Mouse (Mus musculus): ENCODE data around the gene Fgd6. TPM values are rescaled to one million over a fixed set of nuclear protein-coding genes. Genes with fewer than 3 reads are reported as not detected.

The Fgd6 gene
- polyA plus RNA-seq, 1 experiment from 2014 or later = 3.0 TPM

DNA sequence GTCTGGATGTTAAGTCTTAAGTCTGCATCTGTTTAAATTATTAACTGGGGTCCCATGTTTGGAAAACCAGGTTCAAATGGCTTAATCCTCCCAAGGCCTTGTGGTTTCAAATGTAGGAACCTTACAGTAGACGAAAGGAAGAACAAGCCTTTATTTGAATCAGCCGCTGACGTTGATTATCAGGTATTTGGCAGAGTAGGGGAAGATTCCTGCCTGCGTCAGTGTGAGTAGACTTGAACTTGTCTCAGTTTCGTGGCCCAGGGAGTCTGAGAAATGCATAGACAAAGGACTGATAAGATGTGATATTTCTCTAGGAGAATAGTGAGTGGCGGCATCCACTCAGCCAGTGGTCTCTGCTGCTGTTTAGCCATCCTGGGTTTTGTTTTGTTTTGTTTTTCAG is 73.0 kb downstream of the Fgd6 start:
- Histone ChIP-seq H3K4me3 (no peak overlapping the region), H3K9ac (no peak overlapping the region), H3K4me1 (replicated peaks) (no peaks in the 10 kb centered on the region), H3K27ac (no peak overlapping the region), H3K4me2 (no peak overlapping the region), H3K9me3 (no peaks in the 10 kb centered on the region), H3K36me3 (peaks cover 11% of the 10 kb centered on the region), H3K27me3 (no peaks in the 10 kb centered on the region)
- ATAC-seq (ENCODE audit: low FRiP score) = no peak
- WGBS = 90% methylated on average over 6 of the region's 6 CpGs

DNA sequence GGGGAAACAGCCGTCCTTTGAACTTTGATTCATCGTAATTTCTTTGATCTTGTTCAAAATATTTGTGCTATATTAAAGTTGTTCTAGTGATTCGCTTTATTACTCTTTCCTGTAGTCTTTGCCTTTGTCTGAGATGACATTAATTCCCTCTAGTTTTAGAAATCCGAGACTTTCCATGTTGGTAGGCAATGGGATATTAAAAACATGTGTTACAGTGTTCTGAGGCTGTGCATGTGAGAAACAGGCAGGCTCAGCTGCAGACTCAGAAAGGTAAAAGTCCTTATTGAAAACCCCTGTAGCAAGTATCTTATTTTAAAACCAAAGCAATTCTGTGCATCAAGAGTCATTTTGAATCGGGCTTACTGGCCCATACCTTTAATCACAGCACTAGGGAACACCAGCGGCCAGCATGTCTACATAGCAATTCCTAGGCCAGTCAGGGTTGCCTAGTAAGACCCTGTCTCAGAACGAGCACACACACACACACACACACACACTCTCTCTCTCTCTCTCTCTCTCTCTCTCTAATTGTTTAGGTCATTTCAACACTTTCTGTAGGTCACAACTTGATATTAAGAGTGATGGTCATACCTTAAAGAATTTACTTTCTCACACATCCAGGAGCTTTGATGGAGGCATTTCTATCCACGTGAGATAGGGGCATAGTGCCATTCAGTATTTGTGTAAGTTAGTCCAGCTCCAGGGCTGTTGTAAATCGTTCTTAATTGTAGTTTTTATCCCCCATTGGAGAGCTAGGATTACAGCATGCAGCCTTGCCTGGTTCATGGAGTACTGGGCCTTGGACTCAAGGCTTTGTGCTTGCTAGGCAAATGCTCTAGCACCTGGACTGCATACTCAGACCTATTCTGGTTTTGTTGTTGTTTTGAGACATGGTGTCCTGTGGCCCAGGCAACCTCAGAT is 75.3 kb downstream of the Fgd6 start:
- Histone ChIP-seq H3K4me3 (no peak overlapping the region), H3K4me1 (replicated peaks) (peaks cover 3% of the 10 kb centered on the region; the same call in 1 of the 2 replicates), H3K4me2 (no peak overlapping the region), H3K9ac (no peak overlapping the region), H3K27ac (no peak overlapping the region), H3K27me3 (no peaks in the 10 kb centered on the region), H3K36me3 (peaks cover 2% of the 10 kb centered on the region; the same call in 1 of the 2 replicates), H3K9me3 (no peaks in the 10 kb centered on the region)
- no peak for ATAC-seq (ENCODE audit: low FRiP score)
- WGBS = 85% methylated on average over 9 of the region's 9 CpGs

DNA sequence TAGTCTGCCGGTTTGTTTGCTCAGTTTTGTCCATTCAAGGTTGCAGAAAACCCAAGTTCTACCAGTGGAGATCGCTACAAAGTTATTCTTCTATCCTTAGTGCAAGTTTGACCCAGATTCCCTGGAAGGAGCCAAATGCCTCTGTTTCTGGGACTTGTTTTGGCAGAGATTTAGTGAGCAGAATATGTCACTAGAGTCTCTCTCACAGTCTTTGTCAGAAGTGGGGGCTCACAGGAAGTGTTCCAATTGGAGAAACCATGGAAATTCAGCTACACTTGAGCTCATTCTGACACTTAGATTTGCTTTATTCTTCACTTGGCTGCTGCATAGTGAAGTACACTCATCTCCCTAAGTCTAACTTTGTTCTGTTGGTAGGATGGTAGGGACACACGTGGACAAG is 76.4 kb downstream of the Fgd6 start:
- Histone ChIP-seq H3K9ac (no peak overlapping the region), H3K36me3 (no peaks in the 10 kb centered on the region), H3K4me2 (no peak overlapping the region), H3K27ac (no peak overlapping the region), H3K9me3 (no peaks in the 10 kb centered on the region), H3K27me3 (no peaks in the 10 kb centered on the region), H3K4me3 (no peak overlapping the region), H3K4me1 (replicated peaks) (peaks cover 4% of the 10 kb centered on the region; the same call in 1 of the 2 replicates)
- no peak for ATAC-seq (ENCODE audit: low FRiP score)
- WGBS = 86% methylated on average over 3 of the region's 3 CpGs

DNA sequence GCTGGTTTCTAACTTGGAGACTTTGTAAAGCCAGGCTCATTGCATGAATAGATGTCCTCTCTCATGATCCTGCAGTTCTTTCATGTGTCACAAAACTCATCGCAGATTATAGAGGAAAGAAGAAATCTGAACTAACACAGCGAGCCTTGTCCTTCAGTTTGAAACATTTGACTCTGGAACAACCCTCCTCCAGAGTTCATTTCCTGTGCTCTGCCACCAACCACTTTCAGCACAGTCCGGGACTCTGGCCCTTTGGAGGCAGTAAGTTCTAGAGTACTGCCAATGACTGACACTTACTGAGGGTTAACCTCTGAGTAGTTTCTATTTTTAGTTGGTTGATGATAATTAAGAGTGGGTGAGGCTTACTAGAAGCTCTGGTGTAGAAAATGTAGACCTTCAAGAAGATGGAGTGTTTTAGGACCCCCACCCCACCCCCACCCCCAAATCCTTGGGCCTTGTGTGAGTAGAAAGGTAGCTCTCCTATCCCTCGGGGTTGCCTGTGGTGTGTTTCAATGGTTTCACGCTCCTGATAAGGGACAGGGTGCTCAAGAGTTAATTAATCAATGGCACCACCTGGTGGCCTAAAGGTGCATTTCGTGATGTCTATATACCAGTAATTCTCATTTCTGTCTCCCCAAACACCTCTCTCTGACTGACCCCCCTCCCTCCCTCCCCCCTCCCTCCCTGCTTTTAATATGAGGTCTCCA is 80.2 kb downstream of the Fgd6 start:
- Histone ChIP-seq H3K9ac (no peak overlapping the region), H3K27me3 (no peaks in the 10 kb centered on the region), H3K4me2 (no peak overlapping the region), H3K4me1 (replicated peaks) (peaks cover 4% of the 10 kb centered on the region; the same call in 1 of the 2 replicates), H3K36me3 (peaks cover 3% of the 10 kb centered on the region; the same call in 1 of the 2 replicates), H3K4me3 (no peak overlapping the region), H3K9me3 (no peaks in the 10 kb centered on the region), H3K27ac (no peak overlapping the region)
- WGBS = 39% methylated on average over 6 of the region's 6 CpGs
- ATAC-seq (ENCODE audit: low FRiP score) = peak; percentile 83

DNA sequence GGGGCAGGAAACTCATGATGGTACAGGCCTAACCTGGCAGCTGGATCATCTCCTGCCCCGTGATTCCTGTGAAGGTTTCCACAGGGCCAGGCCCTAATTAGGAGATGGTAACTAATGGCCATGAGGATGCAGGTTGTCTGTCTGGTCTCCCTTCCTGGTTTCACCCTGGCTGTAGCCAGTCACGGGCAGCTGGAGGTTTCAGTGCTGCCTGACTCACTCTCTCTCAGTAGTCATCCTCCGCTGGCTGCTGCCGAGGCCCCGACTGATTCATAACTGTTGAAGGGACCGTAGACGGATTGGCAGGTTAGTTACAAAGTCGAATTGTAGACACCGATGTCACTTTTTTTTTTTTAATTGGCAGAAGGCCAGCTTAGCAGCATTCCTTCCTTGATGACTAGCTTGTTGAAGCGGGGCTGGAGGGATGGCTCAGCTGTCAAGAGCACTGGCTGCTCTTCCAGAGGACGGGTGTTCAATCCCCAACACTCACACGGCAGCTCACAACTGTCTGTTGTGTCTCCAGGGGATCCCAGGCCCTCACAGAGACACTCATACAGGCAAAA is 81.1 kb downstream of the Fgd6 start:
- H3K27me3 ChIP-seq = no peaks in the 10 kb centered on the region
- peaks cover 4% of the 10 kb centered on the region; the same call in 1 of the 2 replicates for H3K4me1 ChIP-seq (replicated peaks)
- H3K9ac ChIP-seq = no peak overlapping the region
- WGBS = 77% methylated on average over 12 of the region's 12 CpGs
- H3K4me2 ChIP-seq = no peak overlapping the region
- H3K36me3 ChIP-seq = peaks cover 5% of the 10 kb centered on the region; the same call in 1 of the 2 replicates
- H3K27ac ChIP-seq = no peak overlapping the region
- no peaks in the 10 kb centered on the region for H3K9me3 ChIP-seq
- H3K4me3 ChIP-seq = no peak overlapping the region
- peak; percentile 32; the same call in 1 of the 2 replicates for ATAC-seq (ENCODE audit: low FRiP score)

DNA sequence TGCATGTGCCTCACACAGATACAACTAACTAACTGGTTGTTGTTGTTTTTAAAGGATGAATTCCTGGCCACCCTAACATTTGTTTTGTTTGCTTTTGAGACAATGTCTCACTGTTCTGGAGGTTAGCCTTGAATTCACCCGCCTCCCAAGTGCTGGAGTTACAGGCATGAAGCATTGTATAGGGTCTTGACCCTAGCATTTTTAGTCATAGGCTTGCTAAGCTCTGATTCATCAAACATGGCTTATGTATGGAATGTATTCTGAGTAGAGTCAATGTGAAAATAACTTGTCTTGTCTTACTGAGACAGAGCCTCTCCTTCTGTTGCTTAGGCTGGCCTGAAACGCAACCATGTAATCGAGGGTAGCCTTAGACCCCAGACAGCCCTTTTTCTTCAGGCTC is 82.1 kb downstream of the Fgd6 start:
- H3K4me3 ChIP-seq = no peak overlapping the region
- no peaks in the 10 kb centered on the region for H3K9me3 ChIP-seq
- H3K27me3 ChIP-seq = no peaks in the 10 kb centered on the region
- H3K9ac ChIP-seq = no peak overlapping the region
- no peak for ATAC-seq (ENCODE audit: low FRiP score)
- H3K4me1 ChIP-seq (replicated peaks) = peaks cover 4% of the 10 kb centered on the region; the same call in 1 of the 2 replicates
- H3K36me3 ChIP-seq = peaks cover 5% of the 10 kb centered on the region; the same call in 1 of the 2 replicates
- no peak overlapping the region for H3K4me2 ChIP-seq
- WGBS = 89% methylated on average over 3 of the region's 3 CpGs
- H3K27ac ChIP-seq = no peak overlapping the region

DNA sequence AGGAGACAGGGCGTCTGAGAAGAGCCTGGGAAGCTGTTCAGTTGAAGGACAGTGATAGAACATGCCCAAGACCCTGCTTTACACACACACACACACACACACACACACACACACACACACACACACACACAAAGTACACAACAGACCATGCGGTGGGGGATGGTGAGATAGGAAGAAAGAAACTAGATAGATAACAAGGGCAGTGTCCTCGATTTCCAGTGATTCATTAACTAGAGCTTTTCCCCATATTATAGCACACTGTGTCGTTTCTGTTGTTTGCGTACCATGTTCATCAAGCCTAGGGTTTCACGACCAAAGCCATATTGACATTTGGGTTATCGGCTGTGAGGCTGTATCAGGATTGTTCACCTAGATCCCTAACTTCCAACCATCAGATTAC is 83.2 kb downstream of the Fgd6 start:
- Histone ChIP-seq H3K27ac (no peak overlapping the region), H3K9me3 (no peaks in the 10 kb centered on the region), H3K27me3 (no peaks in the 10 kb centered on the region), H3K9ac (no peak overlapping the region), H3K4me3 (no peak overlapping the region), H3K36me3 (peaks cover 10% of the 10 kb centered on the region), H3K4me1 (replicated peaks) (peaks cover 4% of the 10 kb centered on the region; the same call in 1 of the 2 replicates), H3K4me2 (no peak overlapping the region)
- no peak for ATAC-seq (ENCODE audit: low FRiP score)
- 96% methylated on average over 7 of the region's 7 CpGs for WGBS

DNA sequence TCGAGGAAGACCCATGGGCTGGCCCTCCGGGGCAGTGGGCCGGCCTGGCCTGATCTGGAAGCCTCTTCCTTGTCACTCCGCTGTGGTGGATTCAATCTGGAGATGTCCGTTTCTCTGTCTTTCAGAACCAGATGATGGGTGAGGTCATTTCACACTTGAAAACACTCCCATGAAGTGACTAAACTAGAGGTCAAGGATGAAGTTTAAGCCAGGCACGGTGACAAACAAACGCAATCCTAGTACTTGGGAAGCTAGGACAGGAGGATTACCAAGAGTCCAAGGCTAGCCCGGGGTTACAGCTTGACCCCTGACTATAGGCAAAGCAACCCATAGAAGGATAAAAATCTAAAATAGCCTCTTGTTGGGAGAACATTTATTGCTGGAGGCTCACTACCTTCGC is 84.9 kb downstream of the Fgd6 start:
- ATAC-seq (ENCODE audit: low FRiP score) = no peak
- Histone ChIP-seq H3K4me2 (no peak overlapping the region), H3K27me3 (no peaks in the 10 kb centered on the region), H3K4me3 (no peak overlapping the region), H3K9ac (no peak overlapping the region), H3K36me3 (peaks cover 10% of the 10 kb centered on the region), H3K9me3 (no peaks in the 10 kb centered on the region), H3K4me1 (replicated peaks) (peaks cover 4% of the 10 kb centered on the region; the same call in 1 of the 2 replicates), H3K27ac (no peak overlapping the region)
- WGBS = 90% methylated on average over 9 of the region's 9 CpGs

DNA sequence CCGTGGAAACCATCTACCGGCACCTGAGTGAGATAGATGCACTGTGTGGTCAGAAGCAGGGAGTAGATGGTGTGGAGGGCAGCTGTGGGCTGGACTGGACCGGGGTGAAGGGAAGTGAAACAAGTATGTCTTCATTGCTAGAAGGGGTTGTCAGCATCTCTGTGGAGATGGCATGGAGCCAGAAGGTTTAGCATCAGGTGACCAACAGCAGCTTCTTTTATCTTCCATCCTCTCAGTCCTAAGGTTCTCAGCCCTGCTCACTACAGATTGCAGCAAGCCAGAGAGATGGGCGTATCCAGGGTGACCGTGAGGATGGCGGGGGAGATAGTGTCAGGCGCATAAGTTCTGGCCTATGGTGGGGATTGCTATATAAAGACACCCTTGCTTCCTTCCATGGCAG is 86.8 kb downstream of the Fgd6 start:
- Histone ChIP-seq H3K4me3 (no peak overlapping the region), H3K4me2 (no peak overlapping the region), H3K27ac (no peak overlapping the region), H3K36me3 (peaks cover 18% of the 10 kb centered on the region), H3K4me1 (replicated peaks) (no peaks in the 10 kb centered on the region), H3K9ac (no peak overlapping the region), H3K27me3 (no peaks in the 10 kb centered on the region), H3K9me3 (no peaks in the 10 kb centered on the region)
- WGBS = 94% methylated on average over 7 of the region's 7 CpGs
- no peak for ATAC-seq (ENCODE audit: low FRiP score)

DNA sequence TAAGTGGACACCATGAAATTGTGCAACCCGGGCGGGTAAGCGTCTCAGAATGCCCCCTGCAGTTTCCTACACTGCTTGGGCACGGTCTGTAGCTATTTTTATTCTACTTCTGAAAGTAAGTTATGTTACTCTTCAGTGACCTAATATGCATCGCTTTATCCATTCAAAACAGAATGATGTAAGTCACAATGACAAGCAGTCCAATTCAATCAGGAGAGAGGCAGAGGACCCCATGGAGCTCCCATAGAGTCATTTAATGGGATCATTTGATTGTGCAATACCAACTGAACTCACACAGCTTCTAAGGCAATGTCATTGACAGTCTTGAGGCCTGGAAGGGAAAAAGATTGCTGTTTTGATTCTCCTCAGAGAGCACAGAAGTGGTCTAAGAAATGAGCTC is 87.8 kb downstream of the Fgd6 start:
- no peak for ATAC-seq (ENCODE audit: low FRiP score)
- Histone ChIP-seq H3K4me1 (replicated peaks) (no peaks in the 10 kb centered on the region), H3K4me3 (no peak overlapping the region), H3K27ac (no peak overlapping the region), H3K36me3 (peaks cover 18% of the 10 kb centered on the region), H3K27me3 (no peaks in the 10 kb centered on the region), H3K9me3 (no peaks in the 10 kb centered on the region), H3K4me2 (no peak overlapping the region), H3K9ac (no peak overlapping the region)
- WGBS = 85% methylated on average over 5 of the region's 5 CpGs

DNA sequence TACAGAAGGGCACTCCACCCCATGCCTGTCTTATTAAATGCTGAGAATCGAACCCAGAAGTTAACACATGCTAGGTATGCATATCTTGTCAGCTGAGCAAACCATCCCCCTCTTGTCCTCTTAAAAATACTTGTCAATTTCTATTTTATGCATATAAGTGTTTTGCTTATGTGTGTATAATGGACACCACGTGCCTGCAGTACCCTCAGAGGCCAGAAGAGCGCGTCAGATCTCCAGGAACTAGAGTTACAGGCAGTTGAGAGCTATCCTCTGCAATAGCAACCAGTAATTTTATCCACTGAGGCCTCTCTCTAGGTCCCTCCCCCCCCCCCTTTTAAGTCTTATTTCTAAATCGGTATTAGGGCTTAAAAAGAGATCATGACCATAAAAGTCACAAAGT is 88.6 kb downstream of the Fgd6 start:
- Histone ChIP-seq H3K4me1 (replicated peaks) (peaks cover 6% of the 10 kb centered on the region), H3K27ac (no peak overlapping the region), H3K9ac (no peak overlapping the region), H3K9me3 (no peaks in the 10 kb centered on the region), H3K4me2 (no peak overlapping the region), H3K27me3 (no peaks in the 10 kb centered on the region), H3K36me3 (peaks cover 18% of the 10 kb centered on the region), H3K4me3 (no peak overlapping the region)
- 83% methylated on average over 5 of the region's 5 CpGs for WGBS
- no peak for ATAC-seq (ENCODE audit: low FRiP score)

DNA sequence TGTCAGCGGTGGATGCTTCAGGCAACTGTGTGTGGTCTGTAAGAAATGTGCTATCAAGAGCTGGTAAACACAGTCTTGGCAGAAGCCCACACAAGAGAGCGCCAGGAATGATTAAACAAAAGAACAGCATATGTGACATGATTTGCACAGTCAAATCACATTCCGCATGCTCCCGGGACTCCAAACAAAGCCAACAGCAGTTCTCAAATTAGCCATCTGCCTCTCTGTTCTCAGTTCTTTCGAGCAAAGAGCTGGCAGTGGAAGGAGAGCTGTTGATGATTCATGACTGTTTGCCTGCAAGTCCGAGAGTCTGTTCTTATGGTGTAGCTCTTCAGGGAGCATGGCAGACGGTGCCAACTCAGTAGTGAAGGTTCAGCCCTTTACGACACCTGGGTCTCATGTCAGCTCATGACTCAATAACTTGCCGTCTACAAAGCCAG is 93.9 kb downstream of the Fgd6 start:
- Histone ChIP-seq H3K9me3 (no peaks in the 10 kb centered on the region), H3K27ac (peak overlapping the region; percentile 76), H3K27me3 (no peaks in the 10 kb centered on the region), H3K4me1 (replicated peaks) (peaks cover 13% of the 10 kb centered on the region), H3K4me2 (0 out of 2 replicates have a peak overlapping the region, but pooled peaks have one; percentile 17), H3K4me3 (no peak overlapping the region), H3K36me3 (peaks cover 12% of the 10 kb centered on the region), H3K9ac (no peak overlapping the region)
- ATAC-seq (ENCODE audit: low FRiP score) = peak; percentile 88
- WGBS = 26% methylated on average over 9 of the region's 9 CpGs

Data from hindbrain, embryonic 13.5 days (tissue).